Mouse (Mus musculus): ENCODE measurements around the gene Auts2. TPM values are rescaled to one million over a fixed set of nuclear protein-coding genes. Genes with fewer than 3 reads are reported as not detected.
A peak's percentile ranks its signal among the peaks of the same experiment; 100 is the strongest.

The Auts2 gene
- polyA plus RNA-seq, 1 experiment from 2014 or later, result 14.7 TPM

- 57% methylated on average over 5 of the region's 5 CpGs for WGBS
- ATAC-seq, result no peak
- no peak overlapping the region for H3K4me2 ChIP-seq (ENCODE audit: low read depth, low read length)
- no peak overlapping the region for H3K4me3 ChIP-seq (ENCODE audit: low read length)
- no peaks in the 10 kb centered on the region for H3K9me3 ChIP-seq (ENCODE audit: control insufficient read depth, low read length)
- H3K27ac ChIP-seq (ENCODE audit: low read length), result no peak overlapping the region
- no peaks in the 10 kb centered on the region for H3K4me1 ChIP-seq (ENCODE audit: control insufficient read depth, insufficient read depth, low read length)
- H3K27me3 ChIP-seq (replicated peaks; ENCODE audit: control insufficient read depth, insufficient read depth, low read length), result no peaks in the 10 kb centered on the region
- no peak overlapping the region for H3K9ac ChIP-seq (ENCODE audit: low read depth, low read length)
- no peaks in the 10 kb centered on the region for H3K36me3 ChIP-seq (ENCODE audit: control insufficient read depth, insufficient read depth, low read length)
These were observed 185.4 kb downstream of the Auts2 start for GRCm38 (mm10) chr5:132357726-132358125.

- Histone ChIP-seq H3K36me3 (ENCODE audit: control insufficient read depth, insufficient read depth, low read length) (no peaks in the 10 kb centered on the region), H3K4me3 (ENCODE audit: low read length) (no peak overlapping the region), H3K27ac (ENCODE audit: low read length) (no peak overlapping the region), H3K4me1 (ENCODE audit: control insufficient read depth, insufficient read depth, low read length) (0 out of 2 replicates have a peak, but pooled peaks cover 3% of the 10 kb centered on the region), H3K4me2 (ENCODE audit: low read depth, low read length) (no peak overlapping the region), H3K9ac (ENCODE audit: low read depth, low read length) (no peak overlapping the region), H3K9me3 (ENCODE audit: control insufficient read depth, low read length) (no peaks in the 10 kb centered on the region), H3K27me3 (replicated peaks; ENCODE audit: control insufficient read depth, insufficient read depth, low read length) (no peaks in the 10 kb centered on the region)
- no peak for ATAC-seq
- 76% methylated on average over 7 of the region's 7 CpGs for WGBS
These were observed 187.2 kb downstream of the Auts2 start for GRCm38 (mm10) chr5:132355935-132356334.

GRCm38 (mm10) chr5:132352437-132352836 is 190.7 kb downstream of the Auts2 start:
- Histone ChIP-seq H3K9me3 (ENCODE audit: control insufficient read depth, low read length) (no peaks in the 10 kb centered on the region), H3K4me3 (ENCODE audit: low read length) (no peak overlapping the region), H3K4me1 (ENCODE audit: control insufficient read depth, insufficient read depth, low read length) (0 out of 2 replicates have a peak, but pooled peaks cover 3% of the 10 kb centered on the region), H3K27me3 (replicated peaks; ENCODE audit: control insufficient read depth, insufficient read depth, low read length) (no peaks in the 10 kb centered on the region), H3K9ac (ENCODE audit: low read depth, low read length) (no peak overlapping the region), H3K27ac (ENCODE audit: low read length) (no peak overlapping the region), H3K36me3 (ENCODE audit: control insufficient read depth, insufficient read depth, low read length) (no peaks in the 10 kb centered on the region), H3K4me2 (ENCODE audit: low read depth, low read length) (no peak overlapping the region)
- ATAC-seq, result peak; percentile 58; the same call in 1 of the 2 replicates
- WGBS, result 24% methylated on average over 1 of the region's 1 CpGs

- no peaks in the 10 kb centered on the region for H3K27me3 ChIP-seq (replicated peaks; ENCODE audit: control insufficient read depth, insufficient read depth, low read length)
- no peaks in the 10 kb centered on the region for H3K9me3 ChIP-seq (ENCODE audit: control insufficient read depth, low read length)
- H3K4me2 ChIP-seq (ENCODE audit: low read depth, low read length), result no peak overlapping the region
- H3K9ac ChIP-seq (ENCODE audit: low read depth, low read length), result no peak overlapping the region
- no peak overlapping the region for H3K27ac ChIP-seq (ENCODE audit: low read length)
- no peak overlapping the region for H3K4me3 ChIP-seq (ENCODE audit: low read length)
- no peak for ATAC-seq
- H3K4me1 ChIP-seq (ENCODE audit: control insufficient read depth, insufficient read depth, low read length), result 0 out of 2 replicates have a peak, but pooled peaks cover 3% of the 10 kb centered on the region
- H3K36me3 ChIP-seq (ENCODE audit: control insufficient read depth, insufficient read depth, low read length), result no peaks in the 10 kb centered on the region
These were observed 192.0 kb downstream of the Auts2 start for GRCm38 (mm10) chr5:132351139-132351538.

GRCm38 (mm10) chr5:132341315-132341714 is 201.8 kb downstream of the Auts2 start:
- no peaks in the 10 kb centered on the region for H3K9me3 ChIP-seq (ENCODE audit: control insufficient read depth, low read length)
- no peaks in the 10 kb centered on the region for H3K27me3 ChIP-seq (replicated peaks; ENCODE audit: control insufficient read depth, insufficient read depth, low read length)
- H3K9ac ChIP-seq (ENCODE audit: low read depth, low read length), result no peak overlapping the region
- no peak overlapping the region for H3K4me3 ChIP-seq (ENCODE audit: low read length)
- H3K4me1 ChIP-seq (ENCODE audit: control insufficient read depth, insufficient read depth, low read length), result peaks cover 5% of the 10 kb centered on the region; the same call in 1 of the 2 replicates
- 71% methylated on average over 3 of the region's 3 CpGs for WGBS
- no peaks in the 10 kb centered on the region for H3K36me3 ChIP-seq (ENCODE audit: control insufficient read depth, insufficient read depth, low read length)
- no peak overlapping the region for H3K27ac ChIP-seq (ENCODE audit: low read length)
- no peak for ATAC-seq
- no peak overlapping the region for H3K4me2 ChIP-seq (ENCODE audit: low read depth, low read length)

- no peaks in the 10 kb centered on the region for H3K36me3 ChIP-seq (ENCODE audit: control insufficient read depth, insufficient read depth, low read length)
- ATAC-seq, result no peak; the same call in 1 of the 2 replicates
- WGBS, result 53% methylated on average over 3 of the region's 3 CpGs
These were observed 205.5 kb downstream of the Auts2 start for GRCm38 (mm10) chr5:132337677-132338076.

GRCm38 (mm10) chr5:132335719-132336118 is 207.4 kb downstream of the Auts2 start:
- H3K4me3 ChIP-seq (ENCODE audit: low read length), result no peak overlapping the region
- H3K27me3 ChIP-seq (replicated peaks; ENCODE audit: control insufficient read depth, insufficient read depth, low read length), result no peaks in the 10 kb centered on the region
- ATAC-seq, result no peak
- no peak overlapping the region for H3K4me2 ChIP-seq (ENCODE audit: low read depth, low read length)
- WGBS, result 77% methylated on average over 4 of the region's 4 CpGs
- no peaks in the 10 kb centered on the region for H3K36me3 ChIP-seq (ENCODE audit: control insufficient read depth, insufficient read depth, low read length)
- no peaks in the 10 kb centered on the region for H3K9me3 ChIP-seq (ENCODE audit: control insufficient read depth, low read length)
- peaks cover 8% of the 10 kb centered on the region; the same call in 1 of the 2 replicates for H3K4me1 ChIP-seq (ENCODE audit: control insufficient read depth, insufficient read depth, low read length)
- no peak overlapping the region for H3K27ac ChIP-seq (ENCODE audit: low read length)
- H3K9ac ChIP-seq (ENCODE audit: low read depth, low read length), result no peak overlapping the region

More at GRCm38 (mm10) chr5:132337677-132338076, 205.5 kb downstream of the Auts2 start:
- no peak overlapping the region for H3K27ac ChIP-seq (ENCODE audit: low read length)
- H3K4me2 ChIP-seq (ENCODE audit: low read depth, low read length), result no peak overlapping the region
- peaks cover 8% of the 10 kb centered on the region; the same call in 1 of the 2 replicates for H3K4me1 ChIP-seq (ENCODE audit: control insufficient read depth, insufficient read depth, low read length)
- H3K9ac ChIP-seq (ENCODE audit: low read depth, low read length), result no peak overlapping the region
- H3K9me3 ChIP-seq (ENCODE audit: control insufficient read depth, low read length), result no peaks in the 10 kb centered on the region
- no peak overlapping the region for H3K4me3 ChIP-seq (ENCODE audit: low read length)
- no peaks in the 10 kb centered on the region for H3K27me3 ChIP-seq (replicated peaks; ENCODE audit: control insufficient read depth, insufficient read depth, low read length)

- ATAC-seq, result no peak
- Histone ChIP-seq H3K27me3 (replicated peaks; ENCODE audit: control insufficient read depth, insufficient read depth, low read length) (no peaks in the 10 kb centered on the region), H3K4me2 (ENCODE audit: low read depth, low read length) (no peak overlapping the region), H3K4me3 (ENCODE audit: low read length) (no peak overlapping the region), H3K27ac (ENCODE audit: low read length) (no peak overlapping the region), H3K4me1 (ENCODE audit: control insufficient read depth, insufficient read depth, low read length) (peaks cover 8% of the 10 kb centered on the region; the same call in 1 of the 2 replicates), H3K36me3 (ENCODE audit: control insufficient read depth, insufficient read depth, low read length) (no peaks in the 10 kb centered on the region), H3K9ac (ENCODE audit: low read depth, low read length) (no peak overlapping the region), H3K9me3 (ENCODE audit: control insufficient read depth, low read length) (no peaks in the 10 kb centered on the region)
- 69% methylated on average over 3 of the region's 3 CpGs for WGBS
These were observed 208.3 kb downstream of the Auts2 start for GRCm38 (mm10) chr5:132334796-132335195.

GRCm38 (mm10) chr5:132333744-132334143 is 209.4 kb downstream of the Auts2 start:
- no peak for ATAC-seq
- Histone ChIP-seq H3K27ac (ENCODE audit: low read length) (no peak overlapping the region), H3K4me3 (ENCODE audit: low read length) (no peak overlapping the region), H3K36me3 (ENCODE audit: control insufficient read depth, insufficient read depth, low read length) (no peaks in the 10 kb centered on the region), H3K4me1 (ENCODE audit: control insufficient read depth, insufficient read depth, low read length) (peaks cover 11% of the 10 kb centered on the region), H3K4me2 (ENCODE audit: low read depth, low read length) (no peak overlapping the region), H3K27me3 (replicated peaks; ENCODE audit: control insufficient read depth, insufficient read depth, low read length) (no peaks in the 10 kb centered on the region), H3K9me3 (ENCODE audit: control insufficient read depth, low read length) (no peaks in the 10 kb centered on the region), H3K9ac (ENCODE audit: low read depth, low read length) (no peak overlapping the region)
- WGBS, result 65% methylated on average over 2 of the region's 2 CpGs

- no peak overlapping the region for H3K9ac ChIP-seq (ENCODE audit: low read depth, low read length)
- no peaks in the 10 kb centered on the region for H3K27me3 ChIP-seq (replicated peaks; ENCODE audit: control insufficient read depth, insufficient read depth, low read length)
- no peak for ATAC-seq
- WGBS, result 71% methylated on average over 4 of the region's 4 CpGs
- H3K27ac ChIP-seq (ENCODE audit: low read length), result no peak overlapping the region
- no peak overlapping the region for H3K4me3 ChIP-seq (ENCODE audit: low read length)
- no peaks in the 10 kb centered on the region for H3K36me3 ChIP-seq (ENCODE audit: control insufficient read depth, insufficient read depth, low read length)
- H3K4me2 ChIP-seq (ENCODE audit: low read depth, low read length), result no peak overlapping the region
- H3K4me1 ChIP-seq (ENCODE audit: control insufficient read depth, insufficient read depth, low read length), result peaks cover 11% of the 10 kb centered on the region
- H3K9me3 ChIP-seq (ENCODE audit: control insufficient read depth, low read length), result no peaks in the 10 kb centered on the region
These were observed 210.6 kb downstream of the Auts2 start for GRCm38 (mm10) chr5:132332521-132332920.
